Mouse (Mus musculus): Measurements from ENCODE around the gene Dcps.

Gene Dcps

GRCm38 (mm10) chr9:35175251-35176123 lies at the start of gene Dcps:
Dcps (minus strand) TSS chr9:35176061.
- peak; percentile 63 for DNase-seq (ENCODE audit: low spot score)

GRCm38 (mm10) chr9:35223466-35223865 lies 47.6 kb upstream of the Dcps start:
- no peak for DNase-seq (ENCODE audit: low spot score)

- DNase-seq (ENCODE audit: low spot score), result no peak
Observed at GRCm38 (mm10) chr9:35217963-35218362, 42.1 kb upstream of the Dcps start.

- no peak for DNase-seq (ENCODE audit: low spot score)
Observed at GRCm38 (mm10) chr9:35211573-35212511, 36.0 kb upstream of the Dcps start.

GRCm38 (mm10) chr9:35210542-35211474 lies 34.9 kb upstream of the Dcps start, which contains the start of gene Foxred1:
Foxred1 (minus strand) TSS chr9:35211055.
- peak; percentile 98 for DNase-seq (ENCODE audit: low spot score)

DNA sequence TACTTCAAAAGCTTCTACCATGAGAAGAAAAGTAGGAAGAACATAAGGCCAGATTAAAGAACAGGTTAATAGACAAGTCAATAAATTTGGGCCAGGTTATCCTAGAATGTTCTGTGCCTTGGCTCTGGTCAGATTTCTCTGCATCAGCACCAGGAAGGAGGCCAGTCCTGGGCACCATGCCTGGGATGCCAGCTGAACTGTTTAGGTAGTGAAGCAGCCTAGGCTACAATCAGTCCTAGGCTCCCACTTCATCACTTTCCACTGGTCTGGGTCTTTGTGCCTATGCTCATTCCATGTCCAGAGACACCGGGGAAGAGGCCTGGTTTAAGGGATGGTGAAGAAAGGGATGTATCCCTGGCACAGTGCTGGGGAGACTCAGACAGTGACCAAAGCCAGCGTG lies 28.6 kb upstream of the Dcps start:
- no peak for DNase-seq (ENCODE audit: low spot score)

DNA sequence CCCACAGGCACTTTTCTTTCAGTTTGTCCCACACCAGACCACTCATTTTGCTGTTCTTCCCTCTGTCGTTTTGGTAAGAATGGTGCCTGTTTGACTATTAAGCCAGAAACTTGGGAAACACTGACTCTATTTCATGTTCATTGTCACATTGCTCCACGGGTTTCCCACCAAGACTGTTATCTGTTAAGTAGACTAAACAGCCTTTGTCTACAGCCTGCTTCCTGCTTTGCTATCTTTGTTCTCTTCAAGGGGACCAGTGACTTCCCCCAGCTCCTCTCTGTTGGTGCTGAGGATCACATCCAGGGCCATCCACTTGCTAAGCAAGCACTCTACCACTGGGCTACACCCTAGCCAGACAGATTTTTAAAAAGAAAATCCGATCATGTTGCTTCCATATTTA lies 27.7 kb upstream of the Dcps start:
- DNase-seq (ENCODE audit: low spot score), result no peak

DNA sequence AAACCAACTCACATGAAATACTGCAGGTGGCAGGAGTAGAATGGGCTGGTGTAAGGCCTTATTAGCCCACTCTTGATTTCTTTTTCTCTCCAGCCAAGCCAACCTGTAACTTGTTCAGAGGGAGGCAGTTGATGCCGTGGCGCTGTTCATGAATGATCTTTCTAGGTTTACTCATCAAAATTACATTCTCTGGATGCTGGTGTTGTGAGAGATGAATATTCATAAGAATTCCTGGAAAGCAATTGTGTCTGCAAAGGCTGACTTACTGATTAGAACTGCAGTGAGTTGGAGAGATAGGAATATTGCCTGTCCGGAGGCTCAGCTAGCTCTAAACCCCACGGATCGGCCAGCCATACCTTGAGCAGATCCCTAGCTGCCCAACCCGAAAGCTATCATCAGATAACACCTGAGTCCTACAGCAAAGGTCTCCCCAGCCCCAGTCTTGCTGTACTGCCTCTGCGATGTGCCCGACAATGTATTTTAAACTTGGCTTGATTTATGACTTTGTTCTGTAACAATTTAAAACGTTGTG lies 24.7 kb upstream of the Dcps start:
- DNase-seq (ENCODE audit: low spot score), result no peak

DNA sequence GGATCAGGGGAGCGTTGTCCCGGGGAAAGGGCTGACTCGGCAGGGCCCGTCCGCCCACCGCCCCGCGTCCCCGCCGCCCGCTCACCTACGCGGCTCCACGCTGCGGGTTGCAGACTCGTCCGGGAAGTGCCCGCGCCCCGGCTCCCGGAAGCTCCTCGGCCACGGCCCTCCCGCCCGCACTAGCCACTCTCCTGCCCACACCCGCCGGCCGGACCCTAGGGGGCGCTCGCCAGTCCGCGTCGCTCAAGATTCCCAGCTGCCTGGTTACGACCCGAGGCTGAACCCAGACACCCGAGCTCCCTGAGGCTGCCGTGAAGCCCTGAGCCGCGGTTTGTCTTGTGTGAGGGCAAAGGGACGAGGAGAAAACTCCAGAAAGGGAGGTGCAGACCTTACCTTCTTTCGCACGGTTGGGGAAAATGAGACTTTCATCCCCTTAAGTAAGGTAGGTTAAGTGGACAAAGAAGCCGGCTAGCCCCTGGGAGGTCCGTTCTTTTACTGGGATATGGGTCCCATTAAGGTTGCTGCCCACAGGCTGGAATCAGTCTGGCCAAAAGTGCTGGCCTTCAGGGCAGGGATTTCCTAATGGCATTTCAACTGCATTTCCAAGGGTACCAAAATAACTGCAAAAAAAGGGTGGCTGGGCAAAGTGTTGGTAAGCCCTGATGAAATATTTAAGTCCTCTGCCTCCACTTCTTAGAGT lies 24.1 kb upstream of the Dcps start, which contains the start of the genes Srpr and Tirap:
Gene Srpr (plus strand): TSS at position 404 of the 700 bp plus-strand sequence.
Gene Tirap (minus strand): TSS at position 520 of the 700 bp plus-strand sequence.
- DNase-seq (ENCODE audit: low spot score), result peak; percentile 84

- DNase-seq (ENCODE audit: low spot score), result no peak
Observed at GRCm38 (mm10) chr9:35198945-35199771, 23.3 kb upstream of the Dcps start.

DNA sequence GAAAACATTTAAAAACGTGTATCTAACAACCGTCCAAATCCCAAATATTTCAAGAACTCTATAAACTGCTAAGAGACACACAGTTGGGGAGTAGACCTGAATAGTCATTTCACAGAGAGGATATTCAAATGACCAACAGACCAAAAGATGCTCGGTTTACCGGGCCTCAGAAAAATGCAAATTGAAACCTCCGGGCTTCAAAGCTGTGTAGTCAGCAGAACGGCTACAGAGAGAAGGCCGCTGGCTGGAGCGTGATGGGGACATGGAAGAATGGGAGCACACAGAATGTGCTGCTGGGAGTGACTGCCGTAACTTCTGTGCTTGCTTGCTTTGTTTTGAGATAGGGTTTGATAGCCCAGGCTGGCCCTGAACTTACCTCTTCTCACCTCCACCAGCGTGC lies 22.5 kb upstream of the Dcps start:
- DNase-seq (ENCODE audit: low spot score), result no peak

GRCm38 (mm10) chr9:35197625-35198024 lies 21.8 kb upstream of the Dcps start:
- DNase-seq (ENCODE audit: low spot score), result no peak

- no peak for DNase-seq (ENCODE audit: low spot score)
Observed at GRCm38 (mm10) chr9:35194048-35194447, 18.2 kb upstream of the Dcps start.

DNA sequence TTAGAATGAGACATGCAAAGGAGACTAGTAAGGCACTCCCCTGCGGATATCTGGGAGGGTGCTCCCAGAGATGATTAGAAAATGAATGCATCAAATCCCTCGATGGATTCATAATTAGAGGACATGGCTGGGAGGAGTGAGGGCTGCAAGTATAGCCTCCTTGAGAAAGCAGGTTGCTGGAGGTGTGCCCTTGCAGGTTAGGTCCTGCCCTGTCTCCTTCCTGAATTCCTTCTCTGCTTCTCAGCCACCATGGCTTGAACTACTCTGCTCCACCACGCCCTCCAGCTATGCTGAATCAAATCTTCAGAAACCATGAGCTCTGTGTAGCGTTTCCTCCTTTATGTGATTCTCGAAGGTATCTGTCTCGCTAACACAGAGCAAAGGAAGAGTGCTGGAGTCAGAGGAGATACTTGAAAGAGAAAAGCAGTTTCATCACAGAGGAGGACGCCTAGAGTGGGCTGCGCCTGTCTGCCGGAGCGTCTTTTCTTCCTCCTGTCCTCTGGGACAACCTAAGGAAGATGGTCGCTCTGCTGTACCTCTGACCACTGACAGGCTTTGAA lies 17.2 kb upstream of the Dcps start:
- DNase-seq (ENCODE audit: low spot score), result no peak

- no peak for DNase-seq (ENCODE audit: low spot score)
Observed at GRCm38 (mm10) chr9:35188700-35189099, 12.8 kb upstream of the Dcps start.

- DNase-seq (ENCODE audit: low spot score), result no peak
Observed at GRCm38 (mm10) chr9:35187351-35187903, 11.6 kb upstream of the Dcps start.

GRCm38 (mm10) chr9:35186430-35186829 lies 10.6 kb upstream of the Dcps start:
- DNase-seq (ENCODE audit: low spot score), result no peak

DNA sequence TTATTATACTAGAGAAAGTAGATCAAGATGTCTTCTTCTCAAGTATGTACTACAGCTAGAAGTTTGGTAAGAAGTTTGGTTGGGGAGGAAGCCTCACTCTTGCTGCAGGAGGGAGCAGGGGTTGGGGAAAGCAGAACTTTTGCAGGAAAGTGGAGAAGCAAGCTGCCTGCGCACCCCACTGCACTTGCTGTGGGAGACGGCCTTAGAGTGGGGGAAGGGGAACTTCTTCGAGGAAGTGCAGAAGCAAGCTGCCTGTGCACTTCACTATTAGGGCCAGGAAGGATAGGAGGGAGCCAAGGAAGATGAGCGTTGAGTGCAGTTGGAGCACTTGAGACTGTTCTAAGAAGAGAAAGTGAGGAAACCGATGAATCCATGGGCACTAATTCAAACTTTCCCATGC lies 7.5 kb upstream of the Dcps start:
- DNase-seq (ENCODE audit: low spot score), result no peak

DNA sequence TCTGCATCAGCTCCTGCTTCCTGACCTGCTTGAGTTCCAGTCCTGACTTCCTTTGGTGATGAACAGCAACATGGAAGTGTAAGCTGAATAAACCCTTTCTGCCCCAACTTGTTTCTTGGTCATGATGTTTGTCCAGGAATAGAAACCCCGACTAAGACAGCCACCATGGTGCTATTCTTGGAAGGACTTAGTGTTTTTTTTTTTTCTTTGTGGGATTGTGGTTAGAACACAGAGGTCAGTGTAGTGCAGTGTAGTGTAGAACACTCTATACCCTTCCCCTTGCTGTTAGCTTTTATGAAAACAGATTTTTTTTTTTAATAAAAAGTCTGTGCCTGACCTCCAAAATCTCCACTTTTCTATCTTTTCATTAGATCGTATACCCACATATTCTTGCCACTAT lies 7.0 kb upstream of the Dcps start:
- no peak for DNase-seq (ENCODE audit: low spot score)

Data from urinary bladder, postnatal 10 days (tissue).